Mouse (Mus musculus): ENCODE measurements around the gene Dmrt1. TPM values are rescaled to one million over a fixed set of nuclear protein-coding genes. Genes with fewer than 3 reads are reported as not detected.

The Dmrt1 gene
- total and polyA plus RNA-seq, 3 experiments, result not detected

DNA sequence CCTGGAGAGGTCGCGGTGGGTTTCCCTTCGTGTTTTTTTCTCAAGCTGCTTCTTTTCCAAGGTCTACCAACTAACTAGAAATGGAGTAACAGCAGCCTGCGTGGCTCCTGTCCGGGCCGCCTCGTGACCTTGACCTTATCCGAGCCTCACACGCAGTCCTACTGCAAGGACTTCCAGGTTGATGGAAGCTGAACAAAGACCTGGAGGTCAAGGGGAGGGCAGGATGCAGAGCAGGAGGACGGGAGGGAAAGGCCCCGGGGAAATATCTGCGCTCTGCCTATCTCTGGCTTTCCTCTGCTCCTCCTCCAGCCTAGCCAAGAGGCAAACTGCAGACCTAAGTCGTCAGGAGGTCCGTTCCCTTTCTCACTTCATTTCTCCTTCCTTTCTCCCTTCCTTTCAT is 18.9 kb upstream of the Dmrt1 start:
- no peak for TF ChIP-seq CHD2 (IDR thresholded peaks at IDR 0.05; ENCODE audit: low read length)
- TF ChIP-seq ZKSCAN1 (IDR thresholded peaks at IDR 0.05; ENCODE audit: low read depth, low read length), result no peak
- TF ChIP-seq CTCF (IDR thresholded peaks at IDR 0.05 in 2 of 3, conservative IDR thresholded peaks at IDR 0.05 in 1 of 3; ENCODE audit: control insufficient read depth in 1 of 3, insufficient read depth in 1 of 3, low read depth in 2 of 3, low read length in 3 of 3, poor library complexity in 1 of 3, severe bottlenecking in 1 of 3), result no peak
- TF ChIP-seq RCOR1 (IDR thresholded peaks at IDR 0.05; ENCODE audit: low read depth, low read length), result no peak
- TF ChIP-seq ETS1 (IDR thresholded peaks at IDR 0.05; ENCODE audit: low read depth, low read length), result no peak
- TF ChIP-seq E2F4 (IDR thresholded peaks at IDR 0.05; ENCODE audit: borderline replicate concordance, low read depth, low read length), result no peak
- no peak for TF ChIP-seq TBP (IDR thresholded peaks at IDR 0.05; ENCODE audit: low read depth, low read length)
- TF ChIP-seq MAZ (IDR thresholded peaks at IDR 0.05; ENCODE audit: low read depth, low read length), result no peak
- no peak for TF ChIP-seq USF1 (IDR thresholded peaks at IDR 0.05; ENCODE audit: low read depth, low read length)
- no peak for TF ChIP-seq SMC3 (IDR thresholded peaks at IDR 0.05; ENCODE audit: low read depth, low read length)
- TF ChIP-seq UBTF (IDR thresholded peaks at IDR 0.05; ENCODE audit: borderline replicate concordance, insufficient read depth, low read depth, low read length), result no peak
- no peak for TF ChIP-seq POLR2AphosphoS5 (IDR thresholded peaks at IDR 0.05; ENCODE audit: borderline replicate concordance, low read depth, low read length)
- TF ChIP-seq NRF1 (IDR thresholded peaks at IDR 0.05; ENCODE audit: insufficient read depth, low read depth, low read length, poor library complexity, severe bottlenecking), result no peak
- no peak for TF ChIP-seq HCFC1 (IDR thresholded peaks at IDR 0.05; ENCODE audit: low read depth, low read length)
- TF ChIP-seq ZMIZ1 (IDR thresholded peaks at IDR 0.05; ENCODE audit: low read depth, low read length), result no peak
- no peak for TF ChIP-seq GABPA (IDR thresholded peaks at IDR 0.05; ENCODE audit: low read depth, low read length)
- no peak for TF ChIP-seq MAX (IDR thresholded peaks at IDR 0.05; ENCODE audit: low read length)
- Histone ChIP-seq H3K4me3 (ENCODE audit: control insufficient read depth in 1 of 2, insufficient read depth in 1 of 2, low read depth in 2 of 2, low read length in 2 of 2) (no peak overlapping the region), H3K27me3 (ENCODE audit: control insufficient read depth in 1 of 2, insufficient read depth in 2 of 2, low read length in 2 of 2) (no peaks in the 10 kb centered on the region), H3K9me3 (replicated peaks; ENCODE audit: insufficient read depth, low read length) (no peaks in the 10 kb centered on the region), H3K79me2 (ENCODE audit: control insufficient read depth, insufficient read depth, low read length, poor library complexity) (no peaks in the 10 kb centered on the region), H3K9ac (ENCODE audit: control insufficient read depth, low read depth, low read length, poor library complexity, severe bottlenecking) (no peak overlapping the region), H3K36me3 (ENCODE audit: control insufficient read depth in 1 of 2, insufficient read depth in 2 of 2, low read length in 2 of 2) (no peaks in the 10 kb centered on the region), H3K4me1 (ENCODE audit: control insufficient read depth in 1 of 2, insufficient read depth in 2 of 2, low read length in 2 of 2) (no peaks in the 10 kb centered on the region), H3K27ac (ENCODE audit: control insufficient read depth, low read depth, low read length) (no peak overlapping the region)
- DNase-seq (ENCODE audit: low read depth, low spot score), result no peak

DNA sequence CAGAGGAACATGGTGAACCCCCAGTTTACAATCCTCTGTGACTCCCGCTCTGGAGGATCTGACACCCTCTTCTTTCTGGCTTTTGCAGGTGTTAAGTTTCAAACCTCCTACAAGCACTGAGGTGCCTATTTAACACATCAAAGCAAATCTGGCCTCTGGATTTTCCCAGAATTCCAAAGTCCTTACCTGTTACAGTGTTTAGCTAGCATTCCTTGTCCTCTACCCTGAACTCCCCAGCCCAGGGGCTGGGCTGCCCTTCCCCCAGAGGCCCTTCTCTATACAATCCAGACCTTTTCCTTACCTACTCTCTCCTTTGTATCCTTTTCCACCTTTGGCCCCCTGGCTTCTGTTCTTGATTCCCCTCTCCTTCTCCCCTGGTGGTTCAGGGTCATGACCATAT is 18.1 kb upstream of the Dmrt1 start:
- Histone ChIP-seq H3K27ac (ENCODE audit: control insufficient read depth, low read depth, low read length) (no peak overlapping the region), H3K9ac (ENCODE audit: control insufficient read depth, low read depth, low read length, poor library complexity, severe bottlenecking) (no peak overlapping the region), H3K27me3 (ENCODE audit: control insufficient read depth in 1 of 2, insufficient read depth in 2 of 2, low read length in 2 of 2) (no peaks in the 10 kb centered on the region), H3K36me3 (ENCODE audit: control insufficient read depth in 1 of 2, insufficient read depth in 2 of 2, low read length in 2 of 2) (no peaks in the 10 kb centered on the region), H3K4me1 (ENCODE audit: control insufficient read depth in 1 of 2, insufficient read depth in 2 of 2, low read length in 2 of 2) (no peaks in the 10 kb centered on the region), H3K4me3 (ENCODE audit: control insufficient read depth in 1 of 2, insufficient read depth in 1 of 2, low read depth in 2 of 2, low read length in 2 of 2) (no peak overlapping the region), H3K79me2 (ENCODE audit: control insufficient read depth, insufficient read depth, low read length, poor library complexity) (no peaks in the 10 kb centered on the region), H3K9me3 (replicated peaks; ENCODE audit: insufficient read depth, low read length) (no peaks in the 10 kb centered on the region)
- TF ChIP-seq SIN3A (IDR thresholded peaks at IDR 0.05; ENCODE audit: low read length) (no peak), NRF1 (IDR thresholded peaks at IDR 0.05; ENCODE audit: insufficient read depth, low read depth, low read length, poor library complexity, severe bottlenecking) (no peak), TBP (IDR thresholded peaks at IDR 0.05; ENCODE audit: low read depth, low read length) (no peak), MYB (IDR thresholded peaks at IDR 0.05; ENCODE audit: low read depth, low read length) (no peak)
- no peak for DNase-seq (ENCODE audit: low read depth, low spot score)
